Mouse (Mus musculus) embryo, embryonic 9.5 days (tissue): Measurements from ENCODE around the gene Cyp4a32.
"Not testable (repeated sequence)": the region's sequence is repeated elsewhere in the genome, so short reads cannot be mapped to it uniquely, and the experiment has no call there.

Experiments used
- DNase-seq: peaks from one replicate; pipeline ENCODE4 v3.0.0-alpha.2; 2017; ENCODE audit errors: extremely low spot score

Cyp4a32 gene

DNA sequence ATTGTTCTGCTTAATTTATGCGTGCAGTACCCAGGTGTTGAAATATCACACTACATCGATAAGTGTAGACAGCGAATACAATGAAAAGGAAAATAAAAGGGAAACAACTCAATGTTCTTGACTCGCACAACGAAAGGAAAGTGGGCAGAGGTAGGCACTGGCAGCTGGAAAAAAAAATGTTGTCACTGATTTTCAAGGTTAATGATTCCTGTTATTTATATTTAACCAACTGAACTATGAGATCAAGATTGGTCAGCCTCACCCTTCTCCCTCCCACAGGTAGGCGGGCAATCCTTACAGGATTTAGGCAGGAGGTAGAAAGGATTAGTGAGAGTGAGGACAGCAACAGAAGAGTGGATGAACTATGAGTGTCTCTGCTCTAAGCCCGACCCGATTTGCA, at the start of gene Cyp4a32:
Cyp4a32 (plus strand) TSS at position 359 of the 400 bp plus-strand sequence.
- not testable (repeated sequence) for DNase-seq

DNA sequence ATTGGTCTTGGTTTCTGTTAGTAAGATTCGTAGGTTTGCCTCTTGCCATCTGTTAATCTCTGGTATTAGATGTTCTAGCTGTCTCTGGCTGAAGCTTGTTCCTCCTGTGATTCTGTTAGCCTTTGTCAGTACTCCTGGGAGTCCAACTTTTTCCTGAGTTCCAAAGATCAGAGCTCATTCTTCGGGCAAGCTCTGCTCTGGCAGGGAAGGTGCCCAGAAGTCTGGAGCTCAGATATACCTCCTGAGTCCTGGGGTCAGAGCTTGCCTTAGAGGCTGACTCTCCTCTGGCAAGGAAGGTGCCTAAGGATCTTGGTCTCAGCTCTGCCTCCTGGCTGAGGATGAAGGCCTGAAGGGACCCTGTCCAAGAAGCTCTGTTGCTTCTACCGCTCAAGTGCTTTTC, 48.0 kb upstream of the Cyp4a32 start:
- DNase-seq: no peak

DNA sequence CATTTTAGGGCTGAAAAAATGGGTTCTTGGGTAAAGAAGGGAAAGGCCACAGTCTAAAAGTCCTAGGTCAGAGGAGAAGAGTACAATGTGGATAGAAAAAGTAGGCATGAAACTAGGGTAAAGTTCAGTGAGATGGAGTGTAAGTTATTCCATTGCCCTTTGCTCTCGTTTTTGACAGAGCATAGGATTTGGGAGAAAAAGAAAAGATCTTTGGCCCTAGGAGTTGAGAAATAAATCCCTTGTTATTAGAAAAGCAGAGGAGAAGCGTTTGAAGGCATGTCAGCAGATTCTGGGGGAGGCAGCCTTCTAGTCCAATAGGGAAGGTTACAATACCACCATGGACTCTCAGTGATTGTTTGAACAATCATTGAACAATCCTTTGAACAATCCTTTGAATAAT, 45.3 kb upstream of the Cyp4a32 start:
- DNase-seq: no peak

DNA sequence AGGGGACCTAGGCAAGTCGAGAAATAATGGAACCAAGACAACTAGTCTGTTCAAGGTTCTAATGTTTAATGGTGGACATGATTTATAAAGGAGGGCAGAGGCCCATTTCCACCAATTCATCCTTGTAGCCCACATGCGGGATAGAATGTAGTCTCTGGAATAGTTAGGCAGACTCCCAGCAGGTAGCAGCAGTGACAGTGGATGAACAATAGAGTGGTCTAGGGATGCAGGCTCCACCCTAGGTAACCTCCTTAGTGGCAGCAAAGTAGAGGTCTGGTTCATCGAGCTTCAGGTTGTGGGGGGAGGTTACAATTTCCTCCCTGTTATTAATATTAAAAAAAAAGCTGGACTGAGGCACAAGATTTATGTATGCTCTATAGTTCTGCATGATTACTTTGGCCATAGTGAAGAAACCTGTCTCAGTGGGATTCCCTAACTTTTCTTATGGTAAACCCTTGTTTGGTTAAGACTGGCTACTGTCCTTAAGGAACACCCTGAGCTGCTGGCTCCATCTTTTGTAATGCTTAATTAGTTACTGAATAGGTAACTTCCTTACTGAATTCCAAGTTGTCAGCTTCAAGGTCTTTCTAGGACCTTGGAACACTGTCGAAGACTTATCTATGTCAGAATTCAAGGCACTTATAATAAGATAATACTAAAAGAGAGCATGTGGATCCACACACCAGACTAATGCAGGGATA, 42.8 kb upstream of the Cyp4a32 start:
- DNase-seq: no peak

DNA sequence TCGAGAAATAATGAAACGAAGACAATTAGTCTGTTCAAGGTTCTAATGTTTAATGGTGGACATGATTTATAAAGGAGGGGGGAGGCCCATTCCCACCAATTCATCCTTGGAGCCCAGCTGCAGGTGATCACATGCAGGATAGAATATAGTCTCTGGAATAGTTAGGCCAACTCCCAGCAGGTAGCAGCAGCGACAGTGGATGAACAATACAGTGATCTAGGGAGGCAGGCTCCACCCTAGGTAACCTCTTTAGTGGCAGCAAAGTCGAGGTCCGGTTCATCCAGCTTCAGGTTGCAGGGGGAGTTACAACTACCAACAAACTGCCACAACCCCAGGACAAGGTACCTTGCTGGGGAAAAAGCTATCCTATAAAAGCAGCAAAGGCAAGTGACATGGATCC, 39.5 kb upstream of the Cyp4a32 start:
- DNase-seq: not testable (repeated sequence)

DNA sequence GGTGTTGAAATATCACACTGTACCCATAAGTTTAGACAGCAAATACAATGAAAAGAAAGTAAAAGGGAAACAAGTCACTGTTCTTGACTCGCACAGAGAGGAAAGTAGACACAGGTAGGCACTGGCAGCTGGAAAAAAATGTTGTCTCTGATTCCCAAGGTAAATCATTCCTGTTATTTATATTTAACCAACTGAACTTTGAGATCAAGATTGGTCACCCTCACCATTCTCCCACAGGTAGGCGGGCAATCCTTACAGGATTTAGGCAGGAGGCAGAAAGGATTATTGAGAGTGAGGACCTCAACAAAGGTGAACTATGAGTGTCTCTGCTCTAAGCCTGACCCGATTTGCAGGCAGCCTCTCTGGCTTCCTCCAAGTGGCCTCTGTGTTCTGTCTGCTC, 37.4 kb upstream of the Cyp4a32 start, which contains the start of gene Cyp4a31:
Cyp4a31 (plus strand) TSS at position 249 of the 400 bp plus-strand sequence.
- no peak for DNase-seq

DNA sequence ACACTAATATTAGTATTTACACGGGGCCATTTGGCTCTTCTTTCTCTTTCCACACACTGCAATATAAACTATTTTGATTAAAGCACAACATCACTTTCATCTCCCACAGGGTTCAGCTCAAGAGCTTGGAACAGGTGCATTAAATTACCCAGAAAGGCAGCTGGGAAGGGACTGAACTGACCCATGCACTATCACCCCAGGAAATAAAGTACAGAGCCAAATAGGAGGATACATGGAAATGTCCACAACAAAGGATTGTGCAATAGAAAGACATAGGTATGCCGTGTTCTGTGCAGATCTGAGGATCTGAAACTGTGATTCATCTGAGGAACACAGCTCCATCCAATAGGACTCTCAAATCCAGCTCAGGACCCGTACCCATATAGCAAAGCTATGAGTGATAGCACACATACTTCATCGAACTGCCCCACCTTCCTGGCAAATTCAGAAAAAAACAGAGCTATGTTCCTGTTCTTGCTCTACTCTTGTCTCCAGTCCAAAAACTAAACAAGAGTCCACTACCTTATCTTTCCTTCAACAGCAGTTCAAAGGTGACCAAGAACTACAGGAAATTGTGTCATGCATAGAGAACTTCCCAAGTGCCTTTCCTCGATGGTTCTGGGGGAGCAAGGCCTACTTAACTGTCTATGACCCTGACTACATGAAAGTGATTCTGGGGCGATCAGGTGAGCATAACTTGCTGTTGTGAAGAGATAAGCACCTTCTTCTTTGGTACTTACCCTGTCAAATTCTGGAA, 36.1 kb upstream of the Cyp4a32 start:
- not testable (repeated sequence) for DNase-seq

DNA sequence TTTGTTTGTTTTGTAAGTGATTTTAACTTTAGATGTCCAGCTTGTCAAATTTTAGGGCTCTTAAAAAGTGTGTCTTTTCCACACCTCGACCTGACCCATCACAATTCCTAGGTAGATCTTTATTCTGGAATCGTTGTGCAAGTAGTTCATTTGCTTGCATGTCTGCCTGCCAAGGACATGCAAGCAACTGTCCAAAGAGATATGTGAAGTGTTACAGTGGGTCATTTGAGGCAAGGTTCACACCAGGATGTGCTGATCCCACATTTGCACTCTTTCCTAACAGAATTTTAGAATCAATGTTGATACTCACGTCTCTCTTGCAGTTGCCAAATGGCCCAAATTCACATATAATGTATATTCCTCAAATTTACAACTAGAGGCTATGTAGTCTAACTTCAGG, 25.5 kb upstream of the Cyp4a32 start:
- no peak for DNase-seq

DNA sequence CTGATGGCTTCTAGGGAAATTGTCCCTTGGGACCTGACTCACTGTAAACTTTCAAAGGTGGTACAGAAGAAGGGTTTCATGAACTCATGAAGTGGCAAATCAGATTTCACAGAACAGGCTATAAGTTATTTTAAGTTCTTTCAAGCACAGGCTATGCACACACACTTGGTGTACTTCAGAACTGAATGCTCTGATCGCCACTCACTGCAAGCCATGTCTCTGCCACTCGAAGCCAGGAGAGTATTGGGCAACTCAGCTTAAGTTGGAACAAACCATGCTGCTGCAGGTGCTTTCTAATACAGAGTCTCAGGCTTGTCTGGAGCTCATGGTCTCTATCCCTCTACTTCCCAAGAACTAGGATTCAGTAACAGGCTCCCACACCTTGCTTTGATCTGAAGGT, 25.0 kb upstream of the Cyp4a32 start:
- no peak for DNase-seq

DNA sequence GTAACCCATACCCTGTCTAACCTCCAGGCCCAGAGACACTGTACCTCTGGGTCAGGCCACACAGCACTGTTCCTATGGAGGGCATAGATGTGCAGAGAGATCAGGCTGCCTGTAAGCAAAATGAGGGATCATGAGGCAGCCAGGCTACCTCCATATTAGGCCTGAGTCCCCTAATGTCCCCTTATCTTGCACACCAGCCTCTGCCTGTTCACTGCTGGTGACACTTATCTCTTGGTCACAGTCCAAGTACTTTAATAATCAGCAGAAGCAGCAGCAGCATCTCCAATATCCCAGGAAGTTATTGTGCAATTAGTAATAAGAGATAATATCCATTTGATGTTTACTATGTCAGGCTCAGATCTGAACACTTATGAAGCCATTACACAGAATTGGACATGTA, 17.7 kb upstream of the Cyp4a32 start:
- DNase-seq: no peak

DNA sequence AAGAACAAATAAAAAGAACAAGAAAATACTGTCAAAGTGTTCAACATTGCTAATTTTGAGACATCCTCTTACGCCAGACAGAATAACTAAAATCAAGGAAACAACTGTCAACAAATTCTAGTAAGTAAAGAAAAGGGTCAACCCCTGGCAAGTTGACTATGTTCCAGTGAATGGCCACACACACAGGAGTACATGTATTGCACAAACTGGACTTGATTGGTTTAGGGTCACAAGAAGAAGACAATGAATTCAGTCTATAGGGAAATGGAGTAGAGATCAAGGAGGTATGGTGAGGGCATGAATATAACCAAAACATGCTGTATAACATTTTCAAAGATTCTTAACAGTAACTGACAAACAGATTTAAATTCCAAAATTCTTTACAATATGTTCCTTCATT, 4.4 kb upstream of the Cyp4a32 start:
- DNase-seq: no peak

DNA sequence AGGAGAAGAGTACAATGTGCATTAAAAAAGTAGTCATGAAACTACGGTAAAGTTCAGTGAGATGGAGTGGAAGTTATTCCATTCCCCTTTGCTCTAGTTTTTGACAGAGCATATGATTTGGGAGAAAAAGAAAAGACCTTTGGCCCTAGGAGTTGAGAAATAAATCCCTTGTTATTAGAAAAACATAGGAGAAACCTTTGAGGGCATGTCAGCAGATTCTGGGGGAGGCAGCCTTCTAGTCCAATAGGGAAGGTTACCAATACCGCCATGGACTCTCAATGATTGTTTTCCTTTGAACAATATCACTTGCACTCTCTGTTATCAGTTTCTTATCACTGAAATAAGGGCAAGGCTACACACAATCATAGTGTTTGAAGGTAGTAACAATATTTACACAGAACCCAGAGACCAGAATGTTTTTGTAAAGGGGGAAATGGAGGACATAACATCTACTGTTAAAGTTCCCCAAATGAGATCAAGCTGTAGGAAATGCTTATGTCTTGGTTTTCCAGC, 3.9 kb upstream of the Cyp4a32 start:
- DNase-seq: no peak

DNA sequence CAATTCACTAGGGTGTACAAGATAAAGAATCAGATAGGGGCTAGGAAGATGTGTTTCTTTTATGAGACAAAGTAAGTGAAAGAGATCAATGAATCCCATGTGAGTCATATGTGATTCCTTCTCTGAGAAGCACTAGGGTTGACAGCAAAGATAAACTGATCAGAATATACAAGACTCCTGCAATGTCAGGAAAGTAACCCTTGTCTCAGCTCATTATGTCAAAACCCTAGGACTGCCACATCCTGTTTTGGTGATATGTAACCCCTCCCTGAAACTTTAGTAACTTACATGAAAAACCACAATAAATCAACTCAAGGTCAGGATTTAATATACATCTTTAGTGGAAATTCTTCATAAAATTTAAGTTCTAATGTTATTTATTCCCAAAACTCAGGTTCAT, 13.2 kb downstream of the Cyp4a32 start:
- DNase-seq: no peak

DNA sequence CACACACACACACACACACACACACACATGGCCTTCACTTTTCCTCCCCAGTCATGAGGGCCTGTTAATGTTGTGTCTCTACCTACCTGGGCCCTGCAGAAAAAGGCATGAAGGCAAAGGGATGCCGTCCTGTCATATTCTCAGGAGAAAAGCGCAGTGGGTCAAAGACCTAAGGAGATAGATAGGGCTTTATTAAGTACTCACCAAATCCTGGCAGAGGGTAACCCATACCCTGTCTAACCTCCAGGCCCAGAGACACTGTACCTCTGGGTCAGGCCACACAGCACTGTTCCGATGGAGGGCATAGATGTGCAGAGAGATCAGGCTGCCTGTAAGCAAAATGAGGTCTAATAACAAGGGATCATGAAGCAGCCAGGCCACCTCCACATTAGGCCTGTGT, 24.8 kb downstream of the Cyp4a32 start:
- not testable (repeated sequence) for DNase-seq

DNA sequence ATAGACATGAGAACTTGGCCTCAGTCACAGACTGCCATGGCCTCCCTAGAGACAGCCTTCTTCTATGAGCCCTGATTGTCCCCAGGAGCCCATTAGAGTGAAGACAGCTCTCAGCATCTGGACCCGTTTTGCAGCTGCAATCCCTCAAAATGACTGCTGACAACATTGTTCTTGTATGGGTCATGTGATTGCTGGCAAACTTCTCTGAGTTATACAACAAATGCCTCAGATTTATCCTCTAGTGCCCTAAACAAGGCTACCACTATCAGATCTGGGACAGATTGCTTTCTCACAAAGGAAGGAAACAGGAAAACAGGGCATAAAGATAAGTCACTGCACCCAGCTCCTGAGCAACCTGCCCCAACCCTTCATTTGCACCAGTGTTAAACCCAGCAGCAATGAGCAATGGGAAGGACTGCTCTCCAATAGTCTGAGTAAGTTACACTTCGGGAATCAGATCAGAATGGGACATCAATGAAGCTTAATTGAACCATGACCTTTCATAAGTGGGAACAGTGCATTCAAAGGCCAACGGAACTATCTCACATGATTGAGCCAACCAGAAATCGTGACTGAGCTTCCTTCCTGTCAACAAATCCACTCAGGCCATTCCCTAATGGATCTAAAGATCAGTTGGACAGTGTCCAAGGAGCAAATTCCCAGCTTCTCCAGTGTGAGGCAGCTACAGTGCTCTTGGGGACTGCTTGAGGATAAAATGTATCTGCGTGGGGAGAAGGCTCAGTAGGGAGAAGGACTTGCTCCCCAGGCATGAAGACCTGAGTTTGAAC, 42.4 kb downstream of the Cyp4a32 start:
- no peak for DNase-seq

DNA sequence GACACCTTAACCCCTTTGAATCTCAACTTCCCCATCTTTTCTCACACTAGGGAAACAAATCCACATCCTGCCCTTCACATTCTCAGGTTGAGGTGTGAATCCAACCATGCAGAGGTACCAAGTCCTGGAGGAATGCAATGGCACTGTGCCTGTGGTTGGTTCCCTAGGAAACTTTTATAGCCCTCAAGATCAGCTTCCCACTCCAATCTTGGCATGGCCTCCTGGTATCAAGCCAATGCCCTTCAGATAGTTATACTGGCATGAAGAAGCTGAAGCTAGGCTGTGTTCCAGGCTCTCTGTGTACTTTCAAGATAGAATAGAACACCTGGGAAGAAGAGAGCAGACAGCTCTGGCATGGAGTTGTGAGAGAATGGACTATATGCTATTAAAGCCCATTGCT, 44.6 kb downstream of the Cyp4a32 start:
- DNase-seq: no peak

DNA sequence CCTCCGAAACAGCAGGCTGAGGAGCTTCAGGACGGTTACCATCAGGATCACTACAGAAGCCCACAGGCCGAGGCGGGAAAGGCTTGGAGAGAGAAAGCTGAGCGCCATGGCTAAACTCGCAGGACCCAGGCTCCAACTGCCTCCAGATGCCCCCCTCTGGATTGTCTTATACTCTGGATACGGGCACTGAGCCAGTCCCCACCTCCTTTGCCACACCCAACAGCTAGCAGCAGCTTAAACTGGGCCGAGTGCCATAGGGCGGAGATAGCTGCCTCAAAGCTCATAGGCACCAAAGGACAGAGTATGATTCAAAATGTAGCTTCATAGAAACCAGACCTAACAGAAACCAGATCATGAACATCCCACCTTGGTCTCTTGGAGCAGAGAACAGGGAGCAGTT, 46.8 kb downstream of the Cyp4a32 start, which contains the start of gene Cyp4b1:
Cyp4b1 (minus strand) TSS at position 144 of the 400 bp plus-strand sequence.
- DNase-seq: no peak

DNA sequence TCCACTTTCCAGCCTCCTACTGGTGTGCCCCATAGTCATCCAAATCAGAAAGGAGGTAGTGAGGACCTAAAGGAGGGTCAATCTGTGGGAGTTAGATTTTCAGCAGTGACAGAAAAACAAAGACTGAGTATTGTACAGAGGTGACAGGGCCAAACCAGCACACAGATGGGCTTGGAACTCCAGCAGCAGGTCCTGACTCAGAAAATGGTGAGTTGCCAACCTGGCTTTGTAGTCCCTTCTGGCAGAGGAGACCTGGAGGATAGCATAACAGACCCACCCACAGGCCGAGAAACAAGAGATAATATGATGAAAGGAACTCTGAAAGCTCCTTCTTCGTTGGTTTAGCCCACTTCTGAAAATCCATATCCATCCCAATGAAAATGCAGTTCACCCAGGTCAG, 48.0 kb downstream of the Cyp4a32 start:
- DNase-seq: no peak

DNA sequence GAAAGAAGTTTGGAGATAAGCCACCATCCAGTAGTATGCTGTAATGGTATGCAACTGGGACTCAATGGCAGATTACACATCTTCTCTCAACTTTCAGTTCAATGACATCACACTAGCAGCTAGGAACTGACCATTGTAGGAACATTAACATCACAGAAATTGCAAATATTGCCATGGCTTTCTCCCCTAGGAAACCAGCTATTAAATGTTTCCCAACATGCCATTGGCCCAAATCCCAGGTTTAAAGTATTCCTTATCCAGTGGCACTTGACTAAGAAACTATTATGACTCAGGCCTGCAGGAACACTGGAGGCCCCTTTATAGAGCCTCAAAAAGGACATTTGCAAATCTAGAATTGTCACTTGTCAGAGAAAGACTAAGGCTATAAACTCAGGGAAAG, 48.6 kb downstream of the Cyp4a32 start:
- no peak for DNase-seq

DNA sequence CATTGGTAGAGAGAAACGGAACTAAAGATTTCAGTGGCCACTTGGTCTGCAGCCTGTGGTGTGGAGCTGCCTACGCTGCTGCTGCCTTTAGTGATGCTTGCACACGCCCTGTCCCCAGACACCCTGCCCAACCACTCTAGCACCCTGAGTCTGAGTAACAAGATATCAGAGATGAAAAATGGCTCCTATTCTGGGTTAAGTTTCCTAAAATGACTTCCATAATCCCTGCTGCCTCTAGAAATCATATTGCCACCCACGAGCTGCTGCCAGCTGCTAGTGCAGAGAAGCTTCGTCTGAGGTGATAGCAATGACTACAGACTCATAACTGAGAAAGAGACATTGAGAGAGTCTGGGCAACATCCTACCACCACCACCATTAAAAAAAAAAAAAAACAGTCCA, 50.1 kb downstream of the Cyp4a32 start:
- DNase-seq: no peak

DNA sequence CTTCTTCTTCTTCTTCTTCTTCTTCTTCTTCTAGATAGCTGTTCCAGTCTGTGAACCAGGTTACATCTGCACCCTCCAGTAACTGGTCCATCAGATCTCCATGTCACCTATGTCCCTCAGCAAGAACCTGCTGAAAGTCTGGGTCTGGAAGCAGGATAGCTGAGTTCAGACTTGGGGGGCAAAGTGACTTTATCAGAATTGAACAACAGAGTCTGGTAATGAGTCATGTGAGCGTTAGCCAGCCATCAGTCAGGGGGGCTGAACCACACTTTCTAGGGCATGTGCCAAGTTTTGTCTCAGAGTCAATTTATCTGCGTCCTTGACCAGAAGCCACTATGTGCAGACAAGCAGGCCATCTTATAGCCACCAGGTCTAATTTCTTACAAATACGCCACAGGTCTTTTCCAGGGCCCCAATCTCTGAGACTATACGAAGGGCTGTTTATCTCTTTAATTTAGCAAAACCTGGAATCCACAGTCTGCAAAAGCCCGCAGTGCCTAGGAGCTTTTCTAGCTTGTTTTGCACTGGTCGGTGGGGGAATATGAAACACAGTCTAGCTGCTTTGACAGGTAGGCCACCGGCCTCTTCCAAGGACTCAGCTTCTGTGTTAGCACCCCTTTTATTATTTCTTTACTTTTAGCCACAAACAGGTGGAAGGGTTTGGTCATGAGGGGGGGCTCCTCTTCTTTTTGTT, 55.2 kb downstream of the Cyp4a32 start:
- DNase-seq: not testable (repeated sequence)

DNA sequence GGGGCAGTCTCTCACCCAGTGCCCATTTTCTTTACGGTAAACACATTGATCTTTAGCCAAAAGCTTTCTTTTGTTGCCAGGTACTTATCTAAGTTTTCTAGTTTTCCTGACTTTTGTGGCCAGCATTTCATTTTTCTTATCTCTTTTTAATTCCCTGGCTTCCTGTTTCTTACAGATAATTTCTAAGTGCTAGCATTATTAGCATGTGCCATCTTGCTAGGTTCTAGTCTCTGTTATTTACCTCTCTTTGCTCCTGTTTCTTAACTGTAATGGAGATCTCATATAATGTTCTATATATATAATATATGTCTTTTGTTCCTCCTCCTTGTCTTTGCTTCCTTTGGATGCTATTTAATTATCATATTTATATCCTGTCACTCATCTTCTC, 55.8 kb downstream of the Cyp4a32 start:
- not testable (repeated sequence) for DNase-seq
